Mouse (Mus musculus): ENCODE results near the gene Ets1.

DNA sequence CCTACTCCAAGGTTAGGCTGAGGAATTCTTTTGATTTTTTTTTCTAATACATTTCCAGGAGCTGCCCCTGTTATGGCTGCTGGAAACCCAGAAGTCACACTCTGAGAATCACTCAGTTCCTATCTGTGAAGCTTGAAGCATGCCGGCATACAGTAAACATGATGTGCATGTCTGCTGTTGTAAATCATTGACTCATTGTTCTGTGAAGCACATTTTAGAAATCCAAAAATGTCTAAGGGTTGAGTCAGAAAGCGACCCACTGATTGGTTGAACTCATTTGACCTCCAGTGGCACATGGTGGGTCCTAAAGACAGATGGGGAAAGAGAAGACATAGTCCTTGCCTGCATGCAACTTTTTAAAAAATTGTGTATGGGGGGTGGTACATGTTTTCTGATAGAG, 33.4 kb downstream of the Ets1 start:
- TF ChIP-seq POLR2A (IDR thresholded peaks at IDR 0.05; ENCODE audit: control insufficient read depth, low read depth, low read length): no peak
- no peak for TF ChIP-seq CTCF (IDR thresholded peaks at IDR 0.05; ENCODE audit: control insufficient read depth, insufficient read depth, insufficient replicate concordance, low read depth, low read length)

All from testis, adult 2 months (tissue).